Mouse (Mus musculus) forebrain, embryonic 16.5 days (tissue): Measurements from ENCODE around the gene Abcc4. TPM values are rescaled to one million over a fixed set of nuclear protein-coding genes. Genes with fewer than 3 reads are reported as not detected.

ENCODE experiments used
- ATAC-seq: fragments of 200-750 bp; cut with Nextera tagmentation; 2 replicates; pipeline ENCODE4 v1.8.0; 2017; ENCODE audit warnings: mild to moderate bottlenecking, moderate library complexity
- H3K27ac ChIP-seq: fragments of 300-500 bp; sonication (generic); 2 replicates; pipeline ENCODE4 v1.5.1; 2014; ENCODE audit warnings: low read length, control low read depth
- H3K27me3 ChIP-seq: fragments of 300-500 bp; sonication (generic); replicated peaks from 2 replicates; pipeline ENCODE4 v1.6.1; 2014; ENCODE audit warnings: low read length; ENCODE audit not compliant: control insufficient read depth, insufficient read depth
- H3K36me3 ChIP-seq: fragments of 300-500 bp; sonication (generic); 2 replicates; pipeline ENCODE4 v1.6.1; 2014; ENCODE audit not compliant: control insufficient read depth, insufficient read depth
- H3K4me1 ChIP-seq: fragments of 300-500 bp; sonication (generic); replicated peaks from 2 replicates; pipeline ENCODE4 v1.6.1; 2014; ENCODE audit warnings: low read length; ENCODE audit not compliant: control insufficient read depth, insufficient read depth
- H3K4me2 ChIP-seq: fragments of 300-500 bp; sonication (generic); 2 replicates; pipeline ENCODE4 v1.6.1; 2014; ENCODE audit warnings: mild to moderate bottlenecking, low read length, control low read depth
- H3K4me3 ChIP-seq: fragments of 300-500 bp; sonication (generic); replicated peaks from 2 replicates; pipeline ENCODE4 v1.5.1; 2014; ENCODE audit warnings: mild to moderate bottlenecking, low read length, control low read depth
- H3K9ac ChIP-seq: fragments of 300-500 bp; sonication (generic); replicated peaks from 2 replicates; pipeline ENCODE4 v1.6.1; 2014; ENCODE audit warnings: low read depth, low read length, control low read depth
- H3K9me3 ChIP-seq: fragments of 300-500 bp; sonication (generic); 2 replicates; pipeline ENCODE4 v1.6.1; 2016; ENCODE audit warnings: low read length; ENCODE audit not compliant: control insufficient read depth
- WGBS: fragments of 180-500 bp; shearing (Covaris S2); extraction: QIAGEN DNeasy Blood & Tissue Kit; methylation state at CpG from one replicate; pipeline ENCODE4 v1.1.7; 2014; 5-methylcytosine and 5-hydroxymethylcytosine counted together
- polyA plus RNA-seq: library from polyadenylated mRNA; unstranded; fragments of >200 nt; fragmentation: Nextera tagmentation; extraction: Ambion mirVana; gene quantifications from 2 replicates; pipeline ENCODE4 v1.2.1, GENCODE M21; 2015

Gene Abcc4
- polyA plus RNA-seq, 1 experiment from 2014 or later: 1.4 TPM

DNA sequence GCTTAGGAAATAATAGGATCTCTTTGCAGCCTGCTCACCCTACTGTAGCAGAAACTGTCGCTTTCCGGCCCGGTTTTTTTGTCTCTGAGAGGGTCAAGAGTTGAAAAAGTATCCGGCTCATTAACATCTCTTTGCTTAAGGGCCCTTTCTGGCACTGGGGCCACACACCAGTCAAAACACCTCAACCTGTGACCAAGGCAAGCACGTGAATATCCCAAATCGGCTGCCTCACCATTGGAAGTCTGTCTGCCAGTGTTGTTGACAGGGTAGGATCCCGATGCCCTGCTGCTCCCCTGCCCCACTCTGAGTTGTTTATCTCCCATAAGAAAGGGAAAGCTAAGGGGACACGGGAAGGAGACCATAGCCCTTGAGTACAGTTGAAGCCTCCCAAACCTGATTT is 7.8 kb upstream of the Abcc4 start:
- peaks cover 6% of the 10 kb centered on the region; the same call in 1 of the 2 replicates for H3K27me3 ChIP-seq
- peak overlapping the region; percentile 45 for H3K4me2 ChIP-seq
- peak overlapping the region; percentile 3; the same call in 1 of the 2 replicates for H3K9ac ChIP-seq
- no peaks in the 10 kb centered on the region for H3K9me3 ChIP-seq
- no peaks in the 10 kb centered on the region for H3K36me3 ChIP-seq
- whole genome bisulfite sequencing: 9% methylated on average over 8 of the region's 8 CpGs
- no peak overlapping the region for H3K27ac ChIP-seq
- H3K4me1 ChIP-seq: peaks cover 13% of the 10 kb centered on the region
- no peak overlapping the region; the same call in 1 of the 2 replicates for H3K4me3 ChIP-seq
- ATAC-seq: no peak

DNA sequence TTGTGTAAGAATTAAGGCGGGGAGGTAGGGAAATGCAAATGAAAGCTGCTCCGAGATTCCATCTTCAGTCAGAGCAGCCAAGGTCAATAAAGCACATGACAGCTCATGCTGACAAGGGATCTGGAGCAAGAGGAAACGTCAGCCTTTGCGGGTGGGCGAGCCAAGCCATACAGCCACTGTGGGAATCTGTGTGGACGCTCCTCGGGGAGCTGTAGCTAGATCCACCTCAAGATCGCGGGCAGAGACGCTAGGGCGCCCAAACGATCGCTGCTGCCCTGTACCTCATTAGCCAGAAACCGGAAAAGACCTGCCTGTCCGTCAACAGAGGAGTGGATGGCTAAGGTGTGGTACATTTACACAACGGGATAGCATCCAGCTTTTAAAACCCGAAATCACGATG is 7.4 kb upstream of the Abcc4 start:
- Histone ChIP-seq H3K9ac (peak overlapping the region; percentile 3; the same call in 1 of the 2 replicates), H3K9me3 (no peaks in the 10 kb centered on the region), H3K27me3 (peaks cover 6% of the 10 kb centered on the region; the same call in 1 of the 2 replicates), H3K27ac (no peak overlapping the region), H3K36me3 (no peaks in the 10 kb centered on the region), H3K4me3 (peak overlapping the region; percentile 29), H3K4me2 (peak overlapping the region; percentile 45), H3K4me1 (peaks cover 13% of the 10 kb centered on the region)
- 3% methylated on average over 18 of the region's 18 CpGs for WGBS
- ATAC-seq: no peak

DNA sequence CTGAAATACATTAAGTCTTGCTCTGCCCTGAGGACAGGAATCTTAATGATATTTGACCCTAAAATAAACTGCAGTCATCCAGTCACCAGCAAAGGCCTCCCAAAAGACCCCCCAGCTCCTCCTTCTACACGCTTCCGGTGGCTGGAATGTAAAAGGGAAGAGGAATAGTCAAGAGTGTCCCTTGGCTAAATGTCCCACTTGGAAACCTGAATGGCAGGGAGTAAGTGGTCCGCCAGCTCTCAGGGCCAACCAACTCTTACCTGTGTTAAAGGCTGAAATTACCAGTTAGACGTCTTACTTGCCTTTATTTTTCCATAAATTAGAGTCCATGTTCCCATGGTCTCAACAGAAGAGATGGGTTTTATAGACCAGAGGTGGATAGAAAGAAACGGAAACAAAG is 6.9 kb upstream of the Abcc4 start:
- Histone ChIP-seq H3K9ac (no peak overlapping the region), H3K4me2 (no peak overlapping the region), H3K4me3 (no peak overlapping the region), H3K27me3 (peaks cover 6% of the 10 kb centered on the region; the same call in 1 of the 2 replicates), H3K4me1 (peaks cover 13% of the 10 kb centered on the region), H3K9me3 (no peaks in the 10 kb centered on the region), H3K36me3 (no peaks in the 10 kb centered on the region), H3K27ac (no peak overlapping the region)
- ATAC-seq: no peak
- WGBS: 62% methylated on average over 5 of the region's 5 CpGs

DNA sequence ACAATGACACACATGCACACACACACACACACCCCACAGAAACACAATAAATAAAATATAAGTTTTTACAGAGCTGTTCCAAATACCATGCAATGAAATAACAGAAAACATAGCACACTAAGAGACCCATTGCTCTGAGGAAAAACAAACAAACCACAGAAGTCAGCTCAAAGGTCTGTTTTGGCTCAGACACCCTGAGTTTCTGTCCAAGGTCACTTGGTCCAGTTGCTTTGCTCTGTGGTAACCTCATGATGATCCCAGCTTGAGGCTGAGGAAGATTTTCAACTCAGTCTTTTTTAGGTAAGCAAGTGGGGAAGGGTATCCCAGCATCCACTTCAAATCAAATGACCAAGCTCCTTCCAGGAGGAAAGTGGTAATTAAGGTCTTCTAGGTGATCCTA is 4.9 kb upstream of the Abcc4 start:
- H3K4me1 ChIP-seq: peaks cover 18% of the 10 kb centered on the region
- H3K4me3 ChIP-seq: no peak overlapping the region
- H3K4me2 ChIP-seq: no peak overlapping the region
- no peak overlapping the region for H3K9ac ChIP-seq
- H3K27me3 ChIP-seq: peaks cover 12% of the 10 kb centered on the region
- H3K36me3 ChIP-seq: no peaks in the 10 kb centered on the region
- H3K9me3 ChIP-seq: no peaks in the 10 kb centered on the region
- no peak for ATAC-seq
- no peak overlapping the region for H3K27ac ChIP-seq

DNA sequence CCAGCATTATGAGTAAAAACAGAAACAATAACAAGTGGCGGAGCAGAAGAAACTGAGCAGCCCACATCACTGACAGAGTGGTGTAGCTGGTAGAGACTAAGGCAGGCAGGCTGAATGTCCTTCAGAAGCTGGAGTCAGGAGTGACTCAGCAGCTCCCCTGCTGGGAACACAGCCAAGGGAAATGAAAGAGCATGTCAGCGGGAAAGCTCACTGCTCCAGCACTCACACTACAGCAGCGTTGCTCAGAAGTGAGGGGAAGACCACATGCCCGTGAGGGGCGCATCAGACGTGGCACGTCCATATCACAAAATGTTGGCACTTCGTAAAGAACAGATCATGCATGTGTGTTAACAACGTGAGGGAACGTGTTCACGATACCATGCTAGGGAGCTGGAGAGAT is 3.7 kb upstream of the Abcc4 start:
- WGBS: 25% methylated on average over 11 of the region's 11 CpGs
- peaks cover 23% of the 10 kb centered on the region for H3K4me1 ChIP-seq
- H3K27ac ChIP-seq: no peak overlapping the region
- H3K36me3 ChIP-seq: no peaks in the 10 kb centered on the region
- no peak overlapping the region for H3K9ac ChIP-seq
- no peak overlapping the region for H3K4me2 ChIP-seq
- no peak overlapping the region for H3K4me3 ChIP-seq
- H3K27me3 ChIP-seq: peaks cover 21% of the 10 kb centered on the region
- peak; percentile 78 for ATAC-seq
- no peaks in the 10 kb centered on the region for H3K9me3 ChIP-seq

DNA sequence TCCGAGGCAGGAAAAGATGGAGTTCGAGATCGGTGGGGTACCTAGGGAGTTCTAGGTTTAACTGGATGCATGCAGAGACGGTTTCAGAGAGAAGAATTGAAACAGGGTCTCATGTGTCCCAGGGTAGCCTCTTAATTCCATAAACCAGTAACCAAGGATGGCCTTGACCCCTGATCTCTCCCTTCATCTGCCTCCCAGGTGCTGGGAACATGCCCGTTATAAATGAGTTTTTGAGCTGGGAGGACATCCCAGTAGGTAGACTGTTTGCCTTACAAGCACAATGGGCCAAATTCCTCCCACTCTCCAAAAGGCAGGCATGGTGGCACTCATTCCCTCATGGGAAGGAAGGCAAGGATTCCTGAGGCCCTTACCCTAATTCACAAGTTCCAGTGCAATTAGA is 2.1 kb upstream of the Abcc4 start:
- Histone ChIP-seq H3K27me3 (peaks cover 25% of the 10 kb centered on the region), H3K9me3 (no peaks in the 10 kb centered on the region), H3K27ac (no peak overlapping the region), H3K9ac (no peak overlapping the region), H3K4me1 (peaks cover 17% of the 10 kb centered on the region), H3K4me3 (no peak overlapping the region), H3K36me3 (no peaks in the 10 kb centered on the region), H3K4me2 (no peak overlapping the region)
- WGBS: 76% methylated on average over 5 of the region's 5 CpGs
- ATAC-seq: no peak

DNA sequence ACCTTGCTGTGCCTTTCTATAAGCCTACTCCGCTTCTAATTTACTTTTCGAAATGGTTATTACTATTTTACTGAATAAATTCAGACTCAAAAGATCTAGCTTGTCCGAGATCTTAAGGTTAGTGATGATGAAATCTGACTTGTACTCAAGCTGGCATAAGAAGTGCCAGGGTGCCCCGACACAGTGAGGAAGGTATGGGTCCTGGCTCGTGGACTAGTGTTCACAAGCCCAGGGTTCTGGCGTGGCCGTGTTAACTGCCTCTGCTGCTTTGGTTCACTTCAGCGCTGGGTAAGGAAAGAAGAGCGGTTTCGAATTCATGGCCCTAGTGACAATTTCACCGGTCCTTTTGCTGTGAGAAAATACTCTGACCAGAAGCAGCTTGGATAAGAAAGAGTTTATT is 943 bp upstream of the Abcc4 start:
- H3K4me2 ChIP-seq: no peak overlapping the region
- no peaks in the 10 kb centered on the region for H3K9me3 ChIP-seq
- 87% methylated on average over 11 of the region's 11 CpGs for WGBS
- no peak overlapping the region for H3K27ac ChIP-seq
- H3K27me3 ChIP-seq: peaks cover 25% of the 10 kb centered on the region
- H3K4me3 ChIP-seq: no peak overlapping the region
- no peak for ATAC-seq
- no peak overlapping the region for H3K9ac ChIP-seq
- H3K36me3 ChIP-seq: no peaks in the 10 kb centered on the region
- peaks cover 17% of the 10 kb centered on the region for H3K4me1 ChIP-seq

DNA sequence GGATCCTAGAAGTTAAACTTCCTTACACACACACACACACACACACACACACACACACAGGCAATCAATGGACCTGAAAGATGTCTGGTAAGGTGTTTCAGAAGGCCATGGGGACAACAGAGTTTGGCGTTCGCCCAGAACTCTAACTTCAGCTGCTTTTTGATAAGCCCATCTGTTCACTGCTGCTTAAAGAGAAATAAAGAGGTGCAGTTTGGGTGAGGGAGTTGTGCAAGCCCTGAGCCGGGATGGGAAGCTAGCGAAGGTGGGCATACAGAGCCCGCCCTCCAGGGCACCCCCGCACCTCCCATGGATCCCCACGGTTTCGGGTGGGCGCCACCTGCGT is 583 bp downstream of the Abcc4 start:
- 2% methylated on average over 10 of the region's 10 CpGs for WGBS
- Histone ChIP-seq H3K9me3 (no peaks in the 10 kb centered on the region), H3K27me3 (peaks cover 19% of the 10 kb centered on the region), H3K4me3 (peak overlapping the region; percentile 73), H3K9ac (peak overlapping the region; percentile 71), H3K27ac (no peak overlapping the region), H3K4me1 (peaks cover 17% of the 10 kb centered on the region), H3K4me2 (peak overlapping the region; percentile 99), H3K36me3 (no peaks in the 10 kb centered on the region)
- no peak for ATAC-seq

DNA sequence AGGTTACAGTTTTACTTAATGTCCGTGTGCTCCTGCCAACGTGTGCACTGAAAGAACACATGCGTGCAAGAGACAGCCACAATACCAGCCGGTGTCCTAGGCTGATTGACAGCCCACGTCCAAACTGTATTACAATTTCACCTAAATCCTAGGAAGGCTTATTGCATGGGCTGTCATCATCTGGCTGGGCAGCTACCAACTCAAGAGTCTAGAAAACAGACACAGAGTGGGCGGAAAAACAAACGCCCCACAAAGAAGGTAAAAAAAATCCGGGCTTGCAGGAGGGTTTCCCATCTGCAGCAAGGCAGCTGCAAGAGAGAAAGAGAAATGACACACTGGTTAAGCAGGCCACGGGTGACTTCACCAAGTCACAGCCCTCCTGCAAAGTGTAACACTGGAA is 2.7 kb downstream of the Abcc4 start:
- H3K4me2 ChIP-seq: no peak overlapping the region
- H3K9me3 ChIP-seq: no peaks in the 10 kb centered on the region
- no peak overlapping the region for H3K9ac ChIP-seq
- H3K36me3 ChIP-seq: no peaks in the 10 kb centered on the region
- no peak overlapping the region for H3K4me3 ChIP-seq
- H3K27ac ChIP-seq: no peak overlapping the region
- 66% methylated on average over 9 of the region's 9 CpGs for WGBS
- peaks cover 10% of the 10 kb centered on the region for H3K4me1 ChIP-seq
- no peak for ATAC-seq
- peaks cover 19% of the 10 kb centered on the region for H3K27me3 ChIP-seq

DNA sequence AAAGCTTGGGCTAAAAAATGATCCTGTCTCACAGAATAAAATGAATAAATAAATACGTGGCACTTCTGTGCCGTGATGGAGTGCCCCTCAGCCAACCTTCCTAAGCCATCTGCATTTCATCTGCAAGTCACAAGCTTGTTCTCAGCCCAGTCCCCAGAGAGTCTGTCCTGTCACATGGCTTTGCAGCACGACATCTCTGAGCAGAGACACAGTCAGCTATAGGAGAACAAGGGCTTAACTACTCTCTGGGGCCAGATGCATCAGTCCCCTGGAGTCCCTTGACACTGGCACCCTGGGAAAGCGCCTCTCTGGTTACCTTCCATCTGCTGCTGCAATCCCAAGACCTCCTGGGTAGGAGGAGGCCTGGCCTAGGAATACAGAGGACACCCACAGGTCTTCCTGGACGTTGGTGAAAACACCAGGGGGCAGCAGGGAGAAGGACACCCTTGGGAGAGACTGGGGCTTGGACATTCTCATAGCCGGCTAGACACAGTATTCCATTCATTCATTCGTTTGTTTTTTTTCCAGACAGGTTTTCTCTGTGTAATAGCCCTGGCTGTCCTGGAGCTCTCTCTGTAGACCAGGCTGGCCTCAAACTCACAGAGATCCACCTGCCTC is 3.9 kb downstream of the Abcc4 start:
- Histone ChIP-seq H3K36me3 (no peaks in the 10 kb centered on the region), H3K27me3 (peaks cover 19% of the 10 kb centered on the region), H3K9ac (no peak overlapping the region), H3K4me1 (peaks cover 10% of the 10 kb centered on the region), H3K4me3 (no peak overlapping the region), H3K27ac (no peak overlapping the region), H3K4me2 (no peak overlapping the region), H3K9me3 (no peaks in the 10 kb centered on the region)
- 59% methylated on average over 7 of the region's 7 CpGs for WGBS
- ATAC-seq: no peak
